Mouse (Mus musculus) right cerebral cortex, postnatal 14 days (tissue): ENCODE data around the gene Gbf1.

Source experiments
- DNase-seq: peaks from one replicate; pipeline ENCODE4 v3.0.0; 2022

Gbf1 gene

DNA sequence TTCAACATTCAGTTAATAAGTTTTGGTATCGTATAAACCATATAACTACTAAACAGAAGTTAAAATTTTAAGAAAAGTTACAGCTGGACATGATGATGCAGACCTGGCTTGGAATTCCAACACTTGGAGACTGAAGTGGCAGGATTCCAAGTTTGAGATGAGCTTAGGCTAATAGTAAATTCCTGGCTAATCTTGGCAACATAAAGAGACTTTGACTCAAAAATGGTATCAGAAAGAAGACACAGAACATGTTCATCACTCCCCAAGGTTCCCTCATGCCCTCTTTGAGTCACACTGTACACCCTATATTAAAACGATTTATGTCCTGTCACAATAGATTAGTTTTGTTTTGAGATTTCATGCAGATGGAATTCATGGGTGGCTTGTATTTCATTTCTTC, 72.6 kb downstream of the Gbf1 start:
- no peak for DNase-seq

DNA sequence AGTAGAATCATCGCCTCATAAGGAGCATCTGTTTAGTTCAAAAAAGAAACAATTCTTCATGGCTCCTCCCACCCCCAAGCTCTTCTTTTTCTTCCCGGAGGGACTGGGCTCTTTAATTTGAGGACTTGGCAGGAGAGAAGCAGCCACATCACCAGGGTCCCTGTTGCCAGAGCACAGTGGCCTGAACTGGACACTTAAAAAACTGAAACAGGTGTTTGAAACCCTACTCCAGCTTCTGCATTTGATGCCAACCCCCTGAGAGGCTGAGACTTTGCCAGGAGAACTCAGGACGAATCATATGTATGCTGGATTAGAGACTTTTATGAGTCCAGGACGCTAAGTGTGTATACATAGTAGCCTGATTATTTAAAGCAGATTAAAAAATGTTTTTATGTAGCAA, 73.2 kb downstream of the Gbf1 start:
- DNase-seq: no peak

DNA sequence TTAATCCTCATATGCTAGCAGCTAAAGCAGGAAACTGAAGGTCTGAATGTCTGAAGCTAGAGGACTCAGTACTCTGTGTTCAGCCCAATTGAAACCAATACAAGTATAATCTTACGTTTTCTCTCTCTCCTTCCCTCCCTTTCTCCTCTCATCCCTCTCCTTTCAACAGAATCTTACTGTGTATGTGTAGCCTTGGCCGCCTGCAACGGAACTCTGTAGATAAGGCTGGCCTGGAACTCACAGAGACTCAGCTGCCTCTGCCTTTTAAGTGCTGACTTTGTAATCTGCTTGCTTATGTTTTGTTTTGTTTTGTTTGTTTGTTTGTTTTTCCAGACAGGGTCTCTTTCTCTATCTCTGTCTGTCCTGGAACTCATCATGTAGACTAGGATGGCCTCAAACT, 74.0 kb downstream of the Gbf1 start:
- no peak for DNase-seq

DNA sequence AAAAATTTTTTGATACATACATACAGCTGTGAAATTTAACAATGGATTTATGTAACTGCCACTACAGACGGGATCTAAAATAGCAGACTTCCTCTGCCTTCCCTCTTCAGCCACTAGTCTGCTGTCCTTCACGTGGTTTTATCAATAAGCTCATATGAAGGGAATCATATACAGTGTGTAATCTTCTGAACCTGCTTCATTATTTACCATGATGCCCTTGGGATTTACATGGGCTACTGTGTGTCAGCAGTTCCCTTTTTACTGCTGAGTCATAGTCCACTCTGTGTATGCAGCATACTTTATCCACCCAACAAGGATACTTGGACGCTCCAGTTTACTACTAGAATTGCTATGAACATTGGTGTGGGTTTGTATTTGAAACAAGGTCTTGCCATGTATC, 75.0 kb downstream of the Gbf1 start:
- DNase-seq: no peak

DNA sequence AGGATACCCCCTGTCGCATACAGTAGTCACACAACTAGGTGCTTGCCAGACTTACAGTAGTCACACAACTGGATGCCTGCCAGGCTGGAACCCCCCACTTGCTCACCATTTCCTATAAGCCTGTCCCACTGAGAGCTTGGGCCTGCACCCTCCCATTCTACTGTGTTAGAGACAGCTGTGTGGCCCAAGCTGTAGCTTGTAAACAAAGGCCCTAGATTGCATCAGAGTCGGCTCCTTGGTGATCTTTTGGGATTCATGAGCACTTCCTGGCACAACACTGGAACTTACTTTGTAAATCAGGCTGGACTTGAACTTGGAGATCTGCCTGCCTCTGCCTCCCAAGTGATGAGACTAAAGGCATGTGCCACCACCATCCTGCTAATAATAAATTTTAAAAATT, 82.1 kb downstream of the Gbf1 start:
- DNase-seq: no peak

DNA sequence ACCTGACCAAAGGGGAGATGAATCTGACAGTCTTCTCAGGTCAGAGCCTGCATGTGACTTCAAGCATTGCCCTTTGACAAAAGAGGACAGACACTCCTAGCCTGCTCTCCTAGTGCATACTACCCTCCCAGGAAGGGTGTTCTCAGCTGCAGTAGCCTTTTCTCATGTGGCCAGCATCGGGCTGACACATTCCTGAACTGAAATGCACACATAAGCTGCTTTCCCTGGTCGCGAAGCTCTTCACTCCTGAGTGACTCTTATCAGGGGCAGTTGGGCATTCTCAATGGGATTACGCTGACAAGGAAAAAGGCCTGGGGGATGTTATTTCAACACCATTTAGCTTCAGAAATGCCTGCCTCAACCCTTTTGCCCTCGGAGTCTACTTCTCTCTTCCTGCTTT, 84.3 kb downstream of the Gbf1 start:
- DNase-seq: no peak

DNA sequence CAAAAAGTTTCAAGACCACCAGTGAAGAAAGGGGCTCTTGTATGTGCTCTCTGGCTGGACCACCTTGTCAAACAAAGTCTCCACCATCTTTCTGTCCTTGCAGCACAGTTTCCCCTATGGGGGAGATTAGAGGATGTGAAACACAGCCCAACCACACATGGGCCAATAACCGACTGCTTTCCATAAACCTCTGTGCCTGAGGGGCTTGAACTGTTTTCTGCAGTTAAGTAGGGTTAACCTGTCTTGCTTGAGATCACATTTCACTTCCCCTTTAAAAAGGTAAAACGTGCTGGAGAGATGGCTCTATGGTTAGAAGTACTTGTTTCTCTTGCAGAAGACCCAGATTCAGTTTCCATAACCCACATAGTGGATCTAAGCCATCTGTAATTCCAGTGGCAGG, 87.9 kb downstream of the Gbf1 start:
- DNase-seq: no peak

DNA sequence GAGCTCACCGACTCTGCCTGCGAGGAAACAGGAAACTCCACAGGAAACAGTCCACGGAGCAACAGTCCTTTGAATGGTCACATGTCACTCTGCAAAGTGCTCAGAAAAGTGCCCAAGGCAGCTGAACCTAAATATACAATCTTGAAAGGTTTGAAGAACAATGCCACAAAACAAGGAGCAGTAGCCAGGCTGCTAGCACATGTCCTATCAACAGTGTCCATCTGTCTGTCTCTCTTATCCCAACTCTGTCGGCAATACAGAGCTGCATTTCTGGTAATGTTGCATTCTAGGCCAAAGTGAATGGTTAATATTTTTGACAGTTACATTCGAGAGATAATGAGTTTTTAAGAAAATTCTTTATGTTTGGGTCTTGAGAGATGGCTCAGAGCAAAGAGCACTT, 90.1 kb downstream of the Gbf1 start:
- no peak for DNase-seq

DNA sequence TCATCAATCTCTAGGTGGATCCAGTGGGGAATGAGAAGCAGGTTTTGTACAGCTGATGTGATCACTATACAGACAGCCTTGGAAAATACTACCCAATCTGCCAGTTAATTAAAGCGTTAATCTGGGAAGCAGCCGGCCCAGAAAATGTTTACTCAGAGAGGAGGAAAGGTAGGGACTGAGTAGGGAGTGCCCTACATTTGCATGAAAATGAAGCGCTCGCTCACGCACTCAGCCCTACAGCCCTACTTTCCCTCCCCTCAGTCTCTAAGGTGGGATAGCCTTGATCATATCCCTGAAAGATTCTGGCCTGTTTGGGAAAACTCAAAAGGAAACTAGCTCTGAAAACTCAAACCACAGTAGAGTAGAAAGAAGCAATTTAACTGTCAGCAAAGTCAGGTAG, 92.3 kb downstream of the Gbf1 start:
- no peak for DNase-seq

DNA sequence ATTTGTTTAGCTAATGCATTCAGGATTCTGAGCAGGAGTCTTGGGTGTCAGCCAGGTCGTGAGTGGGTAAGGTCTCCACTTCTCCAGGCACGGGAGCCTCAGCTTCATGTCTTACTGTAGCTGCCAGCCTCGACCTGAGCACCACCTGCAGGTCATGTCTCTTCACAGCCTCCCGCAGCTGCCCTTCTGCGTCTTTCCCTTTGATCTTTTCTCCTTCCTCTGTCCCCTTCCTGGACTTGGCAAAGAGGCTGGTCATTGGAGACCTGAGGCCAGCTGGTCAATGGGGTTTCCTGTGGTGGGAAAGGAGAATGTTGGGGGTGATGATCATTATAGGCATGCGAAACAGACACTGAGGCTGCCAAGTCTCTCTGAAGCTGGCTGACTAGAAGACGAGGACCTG, 96.7 kb downstream of the Gbf1 start:
- peak; percentile 8 for DNase-seq

DNA sequence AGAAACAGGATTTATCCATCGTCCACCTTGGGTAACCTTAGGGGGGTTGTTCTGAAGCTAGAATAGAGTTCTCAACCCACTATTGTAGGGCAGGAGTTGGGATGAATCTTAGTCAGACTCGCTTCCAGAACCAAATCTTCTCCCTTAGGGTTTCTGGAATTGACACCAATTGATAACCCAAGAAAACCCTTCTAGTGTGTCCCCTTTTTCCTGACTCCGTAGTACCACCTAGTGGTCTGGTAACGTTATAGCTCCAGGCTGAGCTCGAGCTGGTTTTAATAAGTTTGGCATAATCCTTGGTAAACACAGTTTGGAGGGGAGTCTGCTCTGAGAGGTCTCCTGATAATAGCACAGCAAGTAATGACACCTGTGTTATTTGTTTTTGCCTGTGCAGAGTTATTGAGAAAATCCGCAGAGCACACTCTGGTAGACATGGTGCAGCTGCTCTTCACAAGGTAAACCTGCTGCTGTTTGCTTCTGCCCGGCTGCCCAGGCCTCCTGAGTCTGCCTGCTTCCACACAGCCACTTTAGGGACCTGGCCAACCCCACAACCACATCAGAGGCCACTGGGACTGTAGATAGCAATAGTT, 101.9 kb downstream of the Gbf1 start:
- no peak for DNase-seq

DNA sequence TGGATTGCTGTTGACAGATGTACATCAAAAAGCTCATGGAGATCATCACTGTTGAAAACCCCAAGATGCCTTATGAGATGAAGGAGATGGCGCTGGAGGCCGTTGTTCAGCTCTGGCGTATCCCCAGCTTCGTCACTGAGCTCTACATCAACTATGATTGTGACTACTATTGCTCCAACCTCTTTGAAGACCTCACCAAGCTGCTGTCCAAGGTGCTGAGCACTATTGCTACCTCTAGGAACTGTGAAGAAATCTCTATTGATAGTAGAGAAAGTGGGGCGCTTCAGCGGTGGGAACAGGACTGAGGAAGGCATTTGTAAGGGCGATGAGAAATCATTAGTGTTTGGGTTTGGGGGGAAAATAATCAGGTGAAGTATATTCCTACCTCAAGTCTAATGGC, 112.5 kb downstream of the Gbf1 start:
- no peak for DNase-seq

DNA sequence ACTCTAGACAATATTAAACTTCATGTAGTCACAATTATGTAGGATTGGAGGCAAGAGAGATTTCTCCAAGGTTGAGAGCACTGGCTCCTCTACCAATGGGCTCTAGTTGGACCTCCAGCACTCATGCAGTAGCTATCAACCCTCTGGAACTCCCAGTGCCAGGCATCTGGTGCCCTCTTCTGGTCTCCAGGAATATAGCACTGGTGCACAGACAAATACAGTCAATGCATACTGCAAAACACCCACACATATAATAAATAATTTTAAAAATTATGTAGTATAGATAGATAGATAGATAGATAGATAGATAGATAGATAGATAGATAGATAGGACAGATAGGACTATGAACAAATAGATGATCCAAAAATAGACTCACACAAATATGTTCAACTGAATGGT, 123.0 kb downstream of the Gbf1 start:
- no peak for DNase-seq

DNA sequence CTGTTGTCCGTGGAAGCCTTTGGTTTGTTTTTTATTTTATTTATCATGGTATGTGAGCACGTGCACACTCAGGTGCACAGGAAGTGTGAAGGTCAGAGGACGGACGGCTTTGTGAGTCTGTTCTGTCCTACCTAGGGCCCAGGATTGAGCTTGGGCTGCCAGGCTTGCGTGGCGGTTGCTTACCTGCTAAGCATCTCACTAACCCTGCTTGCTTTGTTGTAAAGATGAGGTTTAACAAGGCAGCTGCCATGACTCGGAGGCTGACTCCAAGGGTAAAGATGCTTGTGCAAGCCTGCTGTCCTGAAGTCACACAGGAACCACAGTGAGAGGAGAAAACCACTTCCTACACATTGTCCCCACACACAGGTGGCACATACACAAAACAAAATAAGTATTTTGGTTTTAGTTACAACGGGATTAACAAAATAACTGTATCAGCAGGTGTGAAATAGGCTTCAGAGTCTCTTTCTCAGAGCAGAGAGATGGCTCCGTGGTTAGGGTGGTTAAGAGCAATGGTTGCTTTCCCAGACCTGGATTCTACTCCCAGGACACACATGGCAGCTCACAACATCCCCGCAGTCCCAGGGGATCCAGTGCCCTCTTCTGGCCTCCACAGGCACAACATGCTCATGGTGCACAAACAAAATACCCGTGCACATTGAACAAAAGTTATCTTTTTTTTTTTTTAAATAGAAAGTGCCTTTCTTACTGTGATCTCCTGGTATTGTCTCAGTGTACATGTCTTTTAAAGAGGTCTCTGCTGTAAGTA, 130.0 kb downstream of the Gbf1 start:
- DNase-seq: no peak

DNA sequence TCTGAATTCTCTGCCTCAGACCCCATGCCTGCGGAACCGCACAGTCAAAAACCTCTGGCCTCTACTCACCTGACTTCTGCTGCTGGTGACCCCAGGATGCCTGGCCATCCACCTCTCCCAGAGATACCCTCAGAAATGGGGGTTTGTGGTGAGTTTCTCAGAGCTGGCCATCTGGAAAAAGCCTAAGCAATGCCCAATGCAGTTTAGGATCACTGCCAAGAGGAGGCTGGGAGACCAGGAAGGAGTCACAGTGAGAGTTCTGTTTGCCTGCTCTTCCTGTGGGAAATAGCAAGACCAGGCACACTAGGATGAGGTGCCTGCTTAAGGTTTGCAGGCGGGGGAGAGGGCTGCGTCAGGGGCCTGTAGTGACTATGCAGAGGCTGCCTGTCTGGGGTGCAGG, 132.4 kb downstream of the Gbf1 start:
- no peak for DNase-seq

DNA sequence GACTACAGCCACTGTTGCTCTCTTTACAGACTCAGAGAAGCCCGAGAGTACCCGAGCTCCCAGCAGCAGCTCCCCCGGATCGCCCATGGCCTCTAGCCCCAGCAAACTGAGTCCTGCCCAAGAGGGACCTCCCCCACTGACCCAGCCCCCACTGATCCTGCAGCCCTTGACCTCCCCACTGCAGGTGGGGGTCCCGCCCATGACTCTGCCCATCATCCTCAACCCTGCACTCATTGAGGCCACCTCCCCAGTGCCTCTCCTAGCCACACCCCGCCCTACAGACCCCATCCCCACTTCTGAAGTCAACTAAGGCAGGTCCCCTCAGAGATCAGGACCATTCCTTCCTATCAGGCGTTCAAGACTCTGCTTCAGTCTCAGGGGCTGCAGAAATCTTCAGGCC, 133.3 kb downstream of the Gbf1 start:
- DNase-seq: no peak

DNA sequence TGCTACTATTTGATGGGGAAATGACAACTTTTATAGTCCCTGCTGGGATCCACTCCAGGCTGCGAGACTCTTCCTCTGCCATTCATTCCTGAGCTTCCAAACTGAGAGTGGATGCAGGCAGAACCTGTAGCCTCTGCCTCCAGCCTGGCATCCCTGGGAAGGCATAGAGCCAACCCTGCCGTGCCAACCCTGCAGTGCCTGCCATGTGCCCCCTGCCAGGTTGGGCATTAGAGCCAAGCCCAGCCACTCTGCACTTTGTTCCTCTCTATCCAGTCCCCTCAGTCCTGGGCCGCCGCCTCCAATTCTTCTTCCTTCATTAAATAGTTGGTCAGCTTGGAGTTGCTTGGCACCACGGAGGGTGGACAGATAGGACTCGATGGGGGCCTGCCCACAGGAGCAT, 133.7 kb downstream of the Gbf1 start:
- DNase-seq: no peak

DNA sequence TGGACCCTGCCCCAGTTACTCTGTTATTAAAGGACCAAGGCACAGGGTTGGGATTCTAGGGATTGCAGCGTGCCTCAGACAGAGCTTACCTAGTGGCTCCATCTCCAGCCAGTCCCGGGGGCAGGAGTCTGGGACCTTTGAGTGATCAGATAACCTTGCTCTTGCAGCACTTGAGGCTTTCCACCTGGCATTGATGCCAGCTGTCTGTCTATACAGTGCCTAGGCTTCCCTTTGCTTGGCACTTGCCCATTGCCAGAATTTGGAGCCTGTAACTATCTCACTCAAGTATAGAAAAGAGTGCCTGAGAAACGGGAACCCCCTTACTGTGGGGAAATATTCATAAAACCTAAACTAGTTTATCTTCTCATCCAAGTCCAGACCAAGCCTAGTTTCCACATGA, 134.6 kb downstream of the Gbf1 start:
- no peak for DNase-seq

DNA sequence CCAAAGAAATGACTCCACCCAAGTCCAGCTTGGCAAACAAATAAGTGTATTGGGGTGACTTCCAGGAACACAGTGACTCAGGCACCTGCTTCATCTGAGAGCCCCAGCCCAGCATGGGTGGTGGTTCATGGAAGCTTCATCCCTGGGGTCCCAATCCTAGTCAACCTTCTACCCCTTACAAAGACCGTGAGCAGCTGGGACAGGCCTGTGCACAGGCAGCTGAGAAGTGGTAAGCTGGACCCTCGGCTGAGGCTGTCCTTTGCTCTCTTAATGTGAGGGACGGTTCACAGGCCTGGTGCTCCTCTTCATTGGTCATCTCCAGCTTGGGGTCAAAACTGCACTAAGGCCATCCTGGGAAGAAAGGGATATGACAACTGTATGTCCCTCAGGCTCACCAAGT, 135.3 kb downstream of the Gbf1 start:
- no peak for DNase-seq

DNA sequence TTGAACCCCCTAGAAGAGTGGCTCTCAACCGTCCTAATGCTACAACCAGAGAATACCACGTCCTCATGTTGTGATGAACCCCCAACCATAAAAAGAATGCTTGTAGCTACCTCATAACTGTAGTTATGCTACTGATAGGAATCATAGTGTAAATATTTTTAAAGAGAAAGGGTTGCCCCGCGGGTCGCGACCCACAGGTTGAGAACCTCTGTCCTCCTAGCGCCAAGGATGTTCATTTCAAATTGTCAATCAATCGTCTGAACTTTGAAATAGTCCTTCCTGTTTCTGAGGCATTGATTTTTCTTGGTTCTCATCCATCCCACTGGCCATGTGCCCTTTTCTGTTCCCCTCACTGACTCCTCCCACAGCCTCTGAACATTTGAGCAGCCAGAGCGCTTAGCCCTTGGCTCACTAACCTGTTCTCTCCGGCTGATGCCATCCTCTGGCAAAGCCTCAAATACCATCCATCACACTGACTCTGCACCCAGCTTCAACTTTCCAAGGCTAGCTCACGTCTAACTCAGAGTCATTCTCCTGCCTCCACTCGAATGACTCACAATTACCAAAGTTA, 138.3 kb downstream of the Gbf1 start:
- DNase-seq: no peak

DNA sequence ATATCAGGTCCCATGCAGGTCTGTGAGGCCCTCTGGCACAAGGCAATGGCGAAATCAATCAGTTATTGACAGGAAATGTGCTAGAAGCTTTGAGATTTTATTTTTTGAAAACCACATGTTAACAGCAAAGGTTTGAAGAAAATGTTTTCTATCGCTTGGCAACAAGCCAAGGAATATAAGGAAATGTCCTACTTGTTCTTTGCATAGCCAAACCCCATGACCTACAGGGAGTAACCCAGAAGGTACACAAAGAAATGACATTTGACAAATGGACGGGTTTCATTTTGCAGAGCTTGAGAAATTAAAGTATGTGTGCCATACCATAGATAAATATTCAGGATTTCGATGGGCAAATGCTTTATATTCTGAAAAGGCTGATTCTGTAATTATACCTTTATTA, 144.6 kb downstream of the Gbf1 start:
- no peak for DNase-seq

DNA sequence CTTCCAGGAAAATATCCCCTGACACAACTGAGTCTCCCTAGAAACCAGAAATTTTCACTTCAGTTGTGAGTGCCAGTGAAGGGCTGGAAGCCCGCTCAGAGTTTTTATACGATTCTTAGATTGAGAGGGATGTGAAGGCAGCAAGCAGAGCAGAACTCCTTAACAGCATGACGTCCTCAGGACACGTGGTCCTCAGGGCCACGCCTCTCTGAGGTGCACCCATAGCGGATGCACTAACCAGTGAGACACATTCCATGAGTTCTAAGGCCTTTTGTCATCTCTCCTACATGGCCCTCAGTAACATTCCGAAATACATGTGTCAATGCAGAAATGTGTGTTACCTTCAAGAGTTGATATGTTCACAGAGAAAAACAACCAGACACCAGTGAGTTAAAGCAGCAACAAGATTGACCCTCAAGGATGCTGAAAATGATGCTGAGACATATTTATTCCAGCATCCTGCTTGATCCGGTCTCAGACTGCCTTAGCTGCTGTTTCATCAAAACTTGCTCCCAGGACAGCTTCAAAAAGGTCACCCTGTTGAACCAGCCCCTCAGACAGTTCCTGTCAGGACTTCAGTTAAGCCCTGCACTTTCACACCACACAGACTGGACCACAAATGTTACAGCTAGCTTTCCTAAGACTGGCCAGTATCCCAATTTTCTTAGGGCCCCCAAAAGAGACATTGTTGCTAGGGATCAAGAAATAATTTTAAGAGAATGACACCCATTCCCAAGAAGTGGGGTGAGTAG, 148.2 kb downstream of the Gbf1 start:
- no peak for DNase-seq

DNA sequence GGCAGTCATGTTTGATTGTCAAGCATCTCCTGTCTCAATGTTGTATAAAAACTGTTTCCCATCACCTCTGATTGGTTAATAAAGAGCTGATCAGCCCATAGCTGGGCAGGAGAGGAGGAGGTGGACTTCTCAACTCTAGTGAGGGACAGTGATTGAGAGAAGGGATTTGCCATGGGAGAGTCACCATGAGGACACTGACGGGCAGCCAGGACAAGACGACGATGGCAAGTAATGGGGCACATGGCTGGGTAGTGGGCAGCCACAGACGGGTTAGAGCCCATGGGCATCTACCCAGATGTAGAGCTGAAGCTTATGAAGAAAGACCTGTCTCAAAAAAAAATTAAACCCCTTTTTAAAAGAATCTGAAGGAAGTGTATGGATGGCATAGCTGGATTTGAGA, 150.2 kb downstream of the Gbf1 start:
- DNase-seq: no peak
